Mouse (Mus musculus) brain, adult 2 months (tissue): ENCODE data around the gene Gm28038.

Source experiments
- DNase-seq: peaks from one replicate; pipeline ENCODE4 v3.0.0; 2011; ENCODE audit warnings: low read depth, low spot score

Gene Gm28038

DNA sequence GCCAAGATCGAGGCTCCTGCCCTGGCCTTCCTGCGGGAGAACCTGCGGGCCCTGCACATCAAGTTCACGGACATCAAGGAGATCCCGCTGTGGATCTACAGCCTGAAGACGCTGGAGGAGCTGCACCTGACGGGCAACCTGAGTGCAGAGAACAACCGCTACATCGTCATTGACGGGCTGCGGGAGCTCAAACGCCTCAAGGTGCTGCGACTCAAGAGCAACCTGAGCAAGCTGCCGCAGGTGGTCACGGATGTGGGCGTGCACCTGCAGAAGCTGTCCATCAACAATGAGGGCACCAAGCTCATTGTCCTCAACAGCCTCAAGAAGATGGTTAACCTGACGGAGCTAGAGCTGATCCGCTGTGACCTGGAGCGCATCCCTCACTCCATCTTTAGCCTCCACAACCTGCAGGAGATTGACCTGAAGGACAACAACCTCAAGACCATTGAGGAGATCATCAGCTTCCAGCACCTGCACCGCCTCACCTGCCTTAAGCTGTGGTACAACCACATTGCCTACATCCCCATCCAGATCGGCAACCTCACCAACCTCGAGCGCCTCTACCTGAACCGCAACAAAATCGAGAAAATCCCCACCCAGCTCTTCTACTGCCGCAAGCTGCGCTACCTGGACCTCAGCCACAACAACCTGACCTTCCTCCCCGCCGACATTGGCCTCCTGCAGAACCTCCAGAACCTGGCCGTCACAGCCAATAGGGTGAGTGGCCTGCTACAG lies 24.1 kb upstream of the Gm28038 start:
- DNase-seq, result no peak

DNA sequence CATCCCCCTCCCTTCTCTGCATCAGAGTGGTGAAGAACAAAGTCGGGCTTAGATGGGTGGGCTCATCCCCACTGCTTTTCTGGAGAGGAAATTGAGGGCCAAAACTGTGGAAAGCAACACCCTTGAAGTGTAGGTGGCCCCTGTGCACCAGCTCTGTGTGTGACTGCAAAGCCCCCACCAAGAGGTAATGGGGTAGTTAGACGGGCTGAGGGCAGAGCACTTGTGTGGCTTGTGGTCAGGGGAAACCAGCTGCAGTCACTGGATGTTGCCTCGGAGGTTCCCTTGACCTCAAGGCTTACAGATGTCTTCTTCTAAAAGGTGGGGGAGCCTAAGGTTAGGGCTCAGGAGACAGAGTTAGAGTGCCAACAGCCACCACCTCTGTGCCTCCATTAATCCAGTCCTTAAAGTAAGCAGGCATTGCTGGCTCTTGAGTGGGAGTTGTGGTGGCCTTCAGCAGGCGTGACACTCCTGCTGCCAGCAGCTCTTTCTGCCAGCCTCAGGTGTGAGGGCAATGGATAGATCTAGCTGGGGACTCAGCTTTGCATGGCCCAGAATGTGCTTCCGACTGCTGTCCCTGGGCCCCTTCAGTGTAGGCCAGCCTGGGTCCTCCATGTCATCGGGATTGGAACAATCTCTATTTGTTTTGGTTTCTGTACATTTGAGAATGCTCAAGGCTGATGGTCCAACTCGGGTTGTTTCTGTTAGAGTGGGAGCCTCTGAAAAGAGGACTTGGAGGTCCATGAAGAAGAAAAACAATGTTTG lies 23.0 kb upstream of the Gm28038 start:
- no peak for DNase-seq

DNA sequence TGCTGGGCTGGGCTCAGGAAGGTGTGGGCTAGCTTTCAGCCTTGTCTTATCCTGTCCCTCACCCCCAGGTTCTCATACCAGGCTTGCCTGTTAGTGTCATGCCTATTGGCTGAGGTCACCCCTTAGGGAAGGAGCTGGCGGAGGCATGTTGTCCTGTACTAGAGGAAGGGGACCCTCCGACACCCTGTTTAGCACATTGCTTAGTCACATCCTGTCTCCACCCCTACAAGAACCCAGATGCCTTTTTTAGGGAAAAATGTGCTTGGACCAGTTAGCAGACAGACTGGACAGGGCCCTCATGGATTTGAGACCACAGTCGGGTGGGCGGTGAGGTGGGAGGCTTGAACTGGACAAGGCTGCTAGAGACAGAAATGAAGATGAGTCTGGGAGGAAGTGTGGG lies 22.2 kb upstream of the Gm28038 start:
- no peak for DNase-seq

DNA sequence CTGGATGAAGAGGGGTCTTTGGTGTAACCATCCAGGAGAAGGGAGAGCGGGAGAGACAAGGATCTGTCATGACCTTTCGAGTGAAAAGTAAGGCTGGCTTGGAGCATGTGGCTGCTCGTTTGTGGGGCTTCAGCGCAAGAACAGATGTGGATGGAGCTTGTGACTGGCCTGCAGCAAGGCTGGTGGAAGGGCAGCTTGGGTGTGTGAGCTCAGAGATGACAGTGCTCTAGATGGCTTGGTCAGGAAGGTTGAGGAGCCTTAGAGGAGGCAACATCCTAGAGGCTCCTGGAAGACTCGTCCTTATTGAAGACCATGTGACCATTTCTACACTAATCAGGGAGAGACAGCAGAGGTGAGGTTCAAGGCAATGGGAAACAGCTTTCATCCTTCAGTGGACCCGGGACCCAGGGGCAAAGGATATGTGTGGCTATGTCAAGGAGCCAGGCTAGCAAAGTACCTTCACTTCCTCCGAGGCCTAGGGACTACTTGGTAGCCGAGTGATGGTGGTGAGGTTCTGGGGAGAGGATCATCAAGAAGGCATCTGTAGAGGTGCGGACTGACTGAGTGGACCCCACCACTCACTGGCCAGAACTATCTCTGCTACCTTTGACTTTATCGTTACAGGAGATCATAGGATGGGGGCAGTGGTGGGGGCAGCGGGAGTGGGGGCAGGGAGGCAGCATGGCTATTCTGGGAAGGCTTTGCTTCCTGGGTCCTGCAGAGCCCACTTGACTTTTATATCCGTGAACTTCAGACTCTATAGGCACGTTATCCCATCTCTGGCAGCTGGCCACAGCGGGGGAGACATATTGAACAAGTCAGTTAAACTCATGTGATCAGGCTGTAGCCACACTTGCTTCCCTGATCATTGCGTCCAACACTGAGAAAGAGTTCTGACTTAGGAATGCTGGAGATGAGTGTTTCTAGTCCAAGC lies 21.4 kb upstream of the Gm28038 start:
- DNase-seq, result no peak

GRCm38 (mm10) chr2:30261064-30261736 lies 19.6 kb upstream of the Gm28038 start:
- DNase-seq, result no peak

DNA sequence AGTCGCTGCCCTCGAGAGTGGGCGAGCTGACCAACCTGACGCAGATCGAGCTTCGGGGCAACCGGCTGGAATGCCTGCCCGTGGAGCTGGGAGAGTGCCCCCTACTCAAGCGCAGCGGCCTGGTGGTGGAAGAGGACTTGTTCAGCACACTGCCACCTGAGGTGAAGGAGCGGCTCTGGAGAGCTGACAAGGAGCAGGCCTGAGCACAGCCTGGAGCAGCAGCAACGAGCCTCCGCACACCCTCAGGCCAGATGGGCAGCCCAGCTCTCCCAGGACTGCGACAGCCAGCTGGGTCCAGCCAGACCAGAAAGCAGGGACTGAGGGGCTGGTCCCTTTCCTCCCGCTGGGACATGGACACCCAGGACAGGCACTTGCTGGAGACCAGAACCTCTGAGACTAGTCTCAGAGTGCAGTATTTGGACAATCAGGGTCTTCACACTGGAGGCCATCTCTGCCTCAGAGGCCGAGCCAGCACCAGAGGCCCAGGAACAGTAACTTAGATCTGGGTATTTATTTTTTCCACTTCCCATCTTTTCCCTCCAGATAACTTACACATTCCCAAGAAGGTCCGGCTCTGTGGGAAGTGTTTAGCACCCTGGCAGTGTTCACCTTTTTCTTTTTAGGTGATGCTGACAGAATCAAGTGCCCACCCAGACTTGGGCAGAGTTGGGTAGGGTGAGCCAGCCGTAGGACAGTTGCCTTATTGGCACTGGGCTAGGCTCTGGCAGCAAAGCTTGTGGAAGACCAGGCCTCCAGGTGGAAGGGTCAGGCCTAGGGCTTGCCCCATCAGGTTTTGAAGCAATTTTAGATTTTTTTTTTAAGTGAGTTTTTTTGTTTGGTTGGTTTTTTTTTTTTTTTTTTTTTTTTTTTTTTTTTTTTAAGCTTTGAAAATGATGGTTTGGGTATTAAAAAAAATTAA lies 18.7 kb upstream of the Gm28038 start:
- DNase-seq, result no peak

DNA sequence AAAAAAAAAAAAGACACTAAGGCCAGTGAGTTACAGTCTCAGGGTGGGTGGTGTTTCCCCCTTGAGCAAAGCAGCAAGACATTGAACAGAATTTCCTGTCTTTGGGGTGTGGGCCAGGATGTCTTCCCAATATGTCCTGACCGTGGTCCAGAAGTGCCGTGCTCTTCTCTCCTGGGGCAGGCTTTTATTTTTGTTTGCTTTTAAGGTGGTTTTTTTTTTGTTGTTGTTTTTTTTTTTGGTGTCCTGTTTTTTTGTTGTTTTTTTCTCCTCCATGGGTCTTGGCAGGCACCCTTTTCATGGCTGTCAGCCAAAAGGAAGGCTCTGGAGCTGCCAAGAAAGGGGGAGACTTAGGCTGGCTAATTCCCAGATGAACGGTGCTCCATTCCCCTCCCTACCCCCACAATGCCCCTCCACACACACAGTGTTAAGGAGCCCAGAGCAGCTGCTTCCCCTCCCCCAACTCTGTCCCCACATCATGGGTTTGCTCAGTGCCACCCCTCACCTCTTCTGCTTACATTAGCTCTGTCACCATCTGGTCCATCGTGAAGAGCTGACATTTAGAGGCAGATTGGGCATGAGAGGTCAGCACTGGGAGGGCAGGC lies 17.9 kb upstream of the Gm28038 start:
- DNase-seq, result peak; percentile 83

GRCm38 (mm10) chr2:30263811-30264210 lies 17.0 kb upstream of the Gm28038 start:
- DNase-seq, result no peak

GRCm38 (mm10) chr2:30264671-30265519 lies 15.9 kb upstream of the Gm28038 start:
- DNase-seq, result no peak

DNA sequence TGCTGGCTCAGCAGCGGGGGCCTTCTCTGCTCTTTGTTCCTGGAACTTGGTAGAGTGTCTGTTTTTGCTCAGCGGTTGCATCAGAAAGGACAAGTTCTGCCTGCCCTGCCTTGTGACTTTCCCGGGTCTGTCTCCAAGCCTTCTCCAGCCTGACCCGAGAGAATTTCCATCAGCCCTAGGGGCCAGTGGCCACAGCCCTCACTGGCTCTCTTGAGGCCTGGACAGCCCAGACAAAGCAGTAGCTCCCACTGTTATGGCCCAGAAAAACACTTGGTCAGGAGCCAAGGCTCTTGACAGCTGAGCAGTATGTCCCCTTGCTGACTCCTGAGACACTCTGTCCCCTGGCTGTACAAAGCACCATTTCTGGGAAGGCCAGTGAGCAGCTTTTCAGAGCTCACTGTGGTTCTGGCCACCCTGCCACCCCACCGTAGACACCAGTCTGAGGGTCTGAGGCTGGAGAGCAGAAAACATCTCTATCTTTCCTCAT lies 15.0 kb upstream of the Gm28038 start, which contains the start of gene Phyhd1:
Phyhd1 (plus strand) TSS at position 437 of the 487 bp plus-strand sequence.
- peak; percentile 92 for DNase-seq

DNA sequence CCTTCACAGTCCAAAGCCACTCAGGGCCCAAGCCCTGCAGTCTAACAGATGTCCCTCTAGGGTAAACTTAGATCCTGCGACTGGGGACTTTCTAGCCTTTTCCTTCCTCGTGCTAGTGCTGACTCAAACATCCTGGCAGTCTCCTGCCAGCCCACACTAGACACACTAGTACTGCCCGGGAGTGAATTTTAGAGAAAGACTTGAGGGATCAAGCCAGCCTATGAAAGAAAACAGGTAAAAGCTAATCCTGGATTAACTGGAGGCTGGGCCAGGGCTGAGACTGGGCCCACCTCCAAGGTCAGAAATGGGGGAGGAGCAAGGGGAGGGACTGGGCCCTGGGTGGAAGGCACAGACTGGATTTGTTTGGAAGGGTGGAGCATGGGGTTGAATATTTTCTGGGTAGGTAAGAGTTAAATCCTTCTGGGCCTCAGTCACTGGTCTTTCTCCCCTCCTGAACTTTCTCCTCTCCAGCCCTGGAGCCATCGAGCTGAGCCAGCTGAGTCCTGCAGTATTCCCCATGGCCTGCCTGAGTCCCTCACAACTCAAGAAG lies 14.4 kb upstream of the Gm28038 start:
- peak; percentile 72 for DNase-seq

DNA sequence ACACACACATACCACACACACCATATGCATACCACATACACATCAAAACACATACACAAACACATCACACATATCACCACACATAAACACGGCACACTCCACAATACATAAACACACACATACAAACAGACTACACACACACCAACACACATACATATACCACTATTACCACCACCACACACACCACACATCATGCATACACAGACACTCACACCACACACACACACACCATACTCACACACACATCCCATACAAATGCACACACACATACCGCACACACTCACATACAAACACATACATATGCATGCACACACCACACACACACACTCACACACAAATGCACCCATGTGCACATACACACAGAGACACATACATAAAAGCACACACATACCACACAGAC lies 13.4 kb upstream of the Gm28038 start:
- no peak for DNase-seq

DNA sequence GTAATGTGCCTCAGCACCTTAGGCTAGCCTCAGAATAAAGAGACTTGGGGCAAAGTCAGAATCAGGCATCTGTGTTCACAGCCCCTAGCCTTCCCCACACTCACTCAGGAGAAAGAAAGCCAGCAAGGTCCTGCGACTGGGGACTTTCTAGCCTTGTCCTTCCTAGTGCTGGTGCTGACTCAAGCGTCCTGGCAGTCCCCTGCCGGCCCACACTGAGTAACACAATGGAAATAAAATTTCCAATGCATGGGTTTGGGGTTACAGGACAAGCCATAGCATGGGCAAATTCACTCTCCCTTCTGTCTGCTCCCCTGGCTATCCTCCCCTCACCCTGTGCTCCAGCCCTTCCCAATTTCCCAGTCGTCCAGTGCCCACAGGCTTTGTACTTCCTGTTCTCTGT lies 12.5 kb upstream of the Gm28038 start:
- DNase-seq, result no peak

DNA sequence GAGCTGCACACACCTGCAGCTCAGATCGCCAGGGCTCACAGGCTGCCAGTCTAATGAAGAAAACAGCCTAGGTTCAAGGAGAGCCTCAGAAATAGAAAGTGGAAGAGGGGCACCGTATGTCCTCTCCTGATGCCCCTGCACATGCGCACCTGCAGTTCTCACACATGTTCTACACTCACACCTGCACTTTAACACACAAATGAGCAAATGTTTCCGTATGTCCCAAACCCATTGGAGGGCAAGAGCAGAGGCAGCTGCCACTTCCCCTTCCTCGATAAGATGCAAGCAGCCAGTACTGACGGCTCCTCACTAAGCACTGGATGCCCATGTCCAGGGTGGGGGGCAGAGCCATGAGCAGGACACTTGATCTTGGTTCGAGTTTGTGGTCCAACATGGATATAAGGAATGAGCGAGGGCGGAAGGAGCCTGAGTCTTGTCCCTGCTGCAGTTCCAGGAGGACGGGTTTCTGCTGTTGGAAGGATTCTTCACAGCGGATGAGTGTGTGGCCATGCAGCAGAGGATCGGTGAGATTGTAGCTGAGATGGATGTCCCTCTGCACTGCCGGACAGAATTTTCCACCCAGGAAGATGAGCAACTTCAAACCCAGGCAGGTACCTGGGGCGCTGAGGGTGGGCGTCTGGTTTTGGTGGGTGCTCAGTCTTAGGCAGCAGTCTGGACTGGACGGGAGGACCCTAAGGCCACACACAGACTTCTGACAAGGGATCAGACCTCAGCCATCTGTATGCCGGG lies 11.4 kb upstream of the Gm28038 start:
- no peak for DNase-seq

GRCm38 (mm10) chr2:30270134-30270533 lies 10.7 kb upstream of the Gm28038 start:
- DNase-seq, result peak; percentile 96

DNA sequence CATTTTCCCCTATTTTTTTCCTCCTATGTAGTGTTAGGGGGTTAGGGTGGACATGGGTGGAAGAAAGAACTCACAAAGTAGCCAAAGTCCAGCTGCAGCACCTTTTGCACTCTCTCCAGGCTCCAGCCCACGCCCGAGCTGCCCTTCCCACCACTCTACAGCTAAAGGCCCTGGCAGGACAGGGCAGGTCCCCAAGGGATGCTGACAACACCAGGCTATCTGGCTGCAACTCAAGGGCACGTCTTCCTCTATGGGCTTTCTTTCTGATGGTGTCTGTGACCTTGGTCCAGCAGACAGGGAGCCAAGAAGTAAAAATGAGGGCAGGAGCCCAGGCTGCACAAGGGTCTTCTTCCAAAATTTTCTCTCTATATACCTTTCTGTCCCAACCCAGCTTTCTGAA lies 808 bp downstream of the Gm28038 start:
- DNase-seq, result no peak

DNA sequence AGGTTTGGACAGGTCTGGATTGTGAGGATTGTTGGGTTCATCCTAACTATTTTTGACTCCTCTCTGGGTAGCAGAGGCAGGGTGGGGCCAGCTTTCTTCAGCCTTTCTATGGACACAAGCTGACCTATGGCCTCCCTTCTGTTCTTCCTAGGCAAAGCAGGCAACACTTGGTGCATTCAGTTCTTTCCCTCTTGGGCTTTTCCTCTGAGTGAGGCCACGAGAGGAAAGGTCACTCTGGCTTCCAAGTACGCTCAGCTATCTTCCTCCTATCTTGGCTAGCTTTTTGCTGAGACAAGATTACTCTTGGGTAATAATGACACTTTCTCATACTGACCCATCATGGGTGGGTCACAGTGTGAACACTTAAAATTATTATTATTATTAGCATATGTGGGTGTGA lies 2.4 kb downstream of the Gm28038 start:
- DNase-seq, result no peak

DNA sequence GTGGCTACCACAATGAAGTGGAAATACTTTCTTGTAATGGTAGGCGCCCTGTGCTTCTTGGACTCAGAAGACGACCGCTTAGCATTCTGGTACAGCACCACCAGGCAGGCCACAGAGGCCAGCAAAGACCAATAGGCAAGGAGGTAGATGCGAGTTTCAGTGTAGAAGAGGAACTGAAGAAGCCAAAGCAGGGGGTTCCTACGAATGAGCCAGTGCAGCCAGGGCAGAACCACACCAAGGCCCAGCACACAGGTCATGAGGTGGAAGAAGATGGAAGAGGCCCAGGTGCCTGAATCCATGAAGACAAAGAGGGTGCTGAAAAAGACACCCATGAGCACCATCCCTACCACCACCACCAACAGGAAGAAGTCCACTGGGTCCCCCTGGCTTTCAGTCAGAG lies 4.2 kb downstream of the Gm28038 start:
- no peak for DNase-seq
